Mouse (Mus musculus) E14TG2a.4 (cell line): ENCODE data around the gene Pdia2.

Source experiments
- CTCF ChIP-seq: conservative IDR thresholded peaks from 2 replicates; pipeline ENCODE4 v1.5.1; 2014; ENCODE audit warnings: low read length
- POU5F1 ChIP-seq: IDR thresholded peaks from 2 replicates; pipeline ENCODE4 v1.6.1; 2014; ENCODE audit warnings: low read length, borderline replicate concordance

DNA sequence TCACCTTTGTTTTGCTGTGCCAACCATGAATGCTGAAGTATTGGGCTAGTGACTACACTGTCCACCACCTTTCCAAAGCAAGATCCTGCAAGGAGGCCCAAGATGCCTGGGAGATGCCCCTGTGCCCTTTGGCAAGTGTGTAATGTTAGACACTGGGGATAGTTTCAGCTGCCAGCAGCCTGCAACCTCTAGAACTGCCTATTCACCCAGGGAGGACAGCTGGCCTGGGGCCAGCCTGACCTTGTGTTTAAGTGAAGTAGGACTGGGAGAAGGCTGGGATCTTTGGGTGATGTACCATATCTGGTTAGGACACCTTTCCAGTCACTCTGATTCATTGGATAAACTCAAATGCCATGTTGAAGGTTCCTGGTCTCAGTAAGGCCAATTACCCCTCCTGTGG, 3.1 kb upstream of the Pdia2 start:
- TF ChIP-seq CTCF (no peak), POU5F1 (no peak)
